Mouse (Mus musculus) olfactory bulb, adult 2 months (tissue): ENCODE data around the gene Uchl1. TPM values are rescaled to one million over a fixed set of nuclear protein-coding genes. Genes with fewer than 3 reads are reported as not detected.

ENCODE experiments used
- H3K27ac ChIP-seq: fragments of 200-500 bp; 2 replicates; pipeline ENCODE4 v1.5.1; 2012; ENCODE audit warnings: low read depth, low read length; ENCODE audit not compliant: insufficient read depth
- H3K4me1 ChIP-seq: fragments of 200-500 bp; 2 replicates; pipeline ENCODE4 v1.6.1; 2012; ENCODE audit warnings: low read length; ENCODE audit not compliant: control insufficient read depth, insufficient read depth
- H3K4me3 ChIP-seq: fragments of 200-500 bp; 2 replicates; pipeline ENCODE4 v1.5.1; 2012; ENCODE audit warnings: mild to moderate bottlenecking, low read depth, low read length, moderate library complexity; ENCODE audit not compliant: insufficient read depth
- CTCF ChIP-seq: fragments of 200-500 bp; IDR thresholded peaks from 2 replicates; pipeline ENCODE4 v1.5.1; 2012; ENCODE audit warnings: low read depth, mild to moderate bottlenecking, low read length, moderate library complexity; ENCODE audit not compliant: insufficient read depth
- POLR2A ChIP-seq: fragments of 200-500 bp; IDR thresholded peaks from 2 replicates; pipeline ENCODE4 v1.6.1; 2012; ENCODE audit warnings: mild to moderate bottlenecking, low read depth, low read length, moderate library complexity; ENCODE audit not compliant: insufficient read depth
- WGBS: fragments of 180-500 bp; shearing (Covaris S2); methylation state at CpG from one replicate; pipeline ENCODE4 v1.1.7; 2018; 5-methylcytosine and 5-hydroxymethylcytosine counted together
- polyA plus RNA-seq: library from polyadenylated mRNA; stranded (reverse); fragments of >200 nt; gene quantifications from 2 replicates; pipeline ENCODE4 v1.2.4, GENCODE M21; 2012; ENCODE audit warnings: low replicate concordance; ENCODE audit not compliant: missing spikeins, insufficient read depth, insufficient read length

Uchl1 gene
- polyA plus RNA-seq, 1 experiment: not detected

- Histone ChIP-seq H3K27ac (no peak overlapping the region), H3K4me3 (no peak overlapping the region), H3K4me1 (no peaks in the 10 kb centered on the region)
- no peak for TF ChIP-seq POLR2A
- no peak for TF ChIP-seq CTCF
- WGBS: 57% methylated on average over 5 of the region's 5 CpGs
Observed at GRCm38 (mm10) chr5:66720921-66721320, 45.0 kb downstream of the Uchl1 start.

- WGBS: 86% methylated on average over 9 of the region's 9 CpGs
- no peak overlapping the region for H3K27ac ChIP-seq
- H3K4me3 ChIP-seq: no peak overlapping the region
- TF ChIP-seq CTCF (no peak), POLR2A (no peak)
- H3K4me1 ChIP-seq: no peaks in the 10 kb centered on the region
Observed at GRCm38 (mm10) chr5:66722586-66722985, 46.7 kb downstream of the Uchl1 start.

DNA sequence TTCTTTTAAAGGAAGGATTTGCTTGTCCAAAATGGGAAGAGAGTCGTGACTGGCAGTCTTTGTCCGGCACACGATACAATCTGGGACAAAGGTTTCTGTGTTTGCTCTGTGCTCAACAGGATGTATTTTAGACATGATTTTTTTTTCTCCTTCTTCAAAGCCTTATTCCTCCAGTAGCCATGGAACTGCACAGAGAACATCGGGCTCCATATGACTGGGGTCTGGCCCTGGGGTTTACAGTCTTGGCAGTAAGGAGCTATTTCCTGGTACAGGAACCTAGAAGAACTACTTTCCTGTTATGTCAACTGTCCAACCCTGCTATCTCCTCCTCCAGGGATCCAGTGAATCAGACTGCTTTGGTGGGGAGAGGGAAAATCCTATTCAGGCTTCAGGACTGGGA is 47.1 kb downstream of the Uchl1 start:
- H3K27ac ChIP-seq: no peak overlapping the region
- WGBS: 62% methylated on average over 4 of the region's 4 CpGs
- TF ChIP-seq POLR2A (no peak), CTCF (no peak)
- H3K4me1 ChIP-seq: no peaks in the 10 kb centered on the region
- H3K4me3 ChIP-seq: no peak overlapping the region

DNA sequence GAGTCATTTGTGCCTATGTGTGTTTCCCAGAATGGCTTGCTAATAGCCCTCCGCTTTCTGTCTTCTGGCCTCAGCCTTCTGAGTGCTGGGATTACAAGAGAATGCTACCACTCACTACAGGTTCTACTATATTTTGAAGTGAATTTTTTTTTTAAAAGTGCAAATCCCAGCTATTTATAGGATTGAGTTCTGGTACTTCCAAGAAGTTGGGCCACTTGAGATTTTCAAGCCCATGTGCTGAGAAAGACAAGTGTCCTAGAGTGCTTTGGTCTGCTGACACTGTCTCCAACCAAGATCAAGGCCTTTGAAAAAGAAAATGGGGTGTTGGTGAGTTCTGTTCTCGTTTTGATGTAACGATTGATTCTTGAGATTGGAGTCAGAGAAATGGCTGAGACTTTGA is 47.7 kb downstream of the Uchl1 start:
- no peak for TF ChIP-seq POLR2A
- TF ChIP-seq CTCF: no peak
- Histone ChIP-seq H3K27ac (no peak overlapping the region), H3K4me3 (no peak overlapping the region), H3K4me1 (no peaks in the 10 kb centered on the region)
- 86% methylated on average over 3 of the region's 3 CpGs for WGBS

DNA sequence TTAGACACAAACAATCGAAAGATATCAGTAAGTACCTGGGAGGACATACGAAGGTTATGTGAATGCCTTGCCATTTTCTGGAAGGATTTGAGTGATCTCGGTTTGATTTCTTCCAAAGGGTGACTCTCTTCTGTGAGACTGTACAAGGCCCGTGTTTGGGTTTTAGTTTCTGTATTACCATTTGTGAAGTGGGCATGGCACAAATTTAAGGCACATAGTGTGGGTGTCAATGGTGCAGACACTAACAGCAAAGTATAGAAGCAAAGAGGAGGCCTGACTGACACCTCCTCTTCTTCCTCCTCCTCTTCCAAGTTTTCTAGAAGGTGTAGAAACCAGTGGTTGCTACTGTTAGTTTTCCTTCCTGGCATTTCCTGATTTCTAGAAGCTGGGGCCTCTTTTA is 53.4 kb downstream of the Uchl1 start:
- Histone ChIP-seq H3K4me1 (no peaks in the 10 kb centered on the region), H3K4me3 (no peak overlapping the region), H3K27ac (no peak overlapping the region)
- TF ChIP-seq CTCF (no peak), POLR2A (no peak)
- WGBS: 93% methylated on average over 4 of the region's 4 CpGs

DNA sequence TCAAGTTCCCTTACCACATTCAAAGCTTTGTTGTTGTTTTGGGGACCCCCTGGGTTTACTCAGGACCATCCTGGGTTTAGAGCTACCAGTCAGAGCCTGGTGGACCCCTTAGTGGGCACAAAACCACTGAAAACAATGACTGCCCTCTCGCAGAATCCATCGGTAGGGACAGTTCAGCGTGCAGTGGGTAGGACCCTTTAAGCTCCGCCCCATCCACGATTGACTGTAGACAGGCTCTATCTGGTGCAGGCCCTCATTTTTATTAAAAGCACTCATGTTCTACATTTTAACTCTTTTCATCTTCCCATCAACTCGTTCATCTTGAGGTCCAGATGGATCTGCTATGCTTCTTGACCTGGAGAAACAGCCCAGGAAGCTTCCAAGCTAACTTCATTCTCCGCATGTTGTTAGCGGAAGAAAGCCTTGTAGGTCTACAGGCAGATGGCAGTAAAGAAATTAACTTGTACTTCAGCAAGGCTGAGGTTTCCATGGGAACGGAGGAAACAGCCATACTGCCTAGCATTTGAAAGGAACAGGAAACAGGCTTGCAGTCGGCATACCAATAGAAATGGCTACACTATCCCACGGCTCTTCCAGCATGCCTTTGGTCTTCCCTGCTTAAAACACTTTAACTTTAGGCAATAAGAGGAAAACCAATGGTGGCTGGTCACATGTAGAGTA is 54.9 kb downstream of the Uchl1 start:
- TF ChIP-seq CTCF (no peak), POLR2A (no peak)
- no peaks in the 10 kb centered on the region for H3K4me1 ChIP-seq
- H3K27ac ChIP-seq: no peak overlapping the region
- WGBS: 29% methylated on average over 11 of the region's 11 CpGs
- H3K4me3 ChIP-seq: no peak overlapping the region

- TF ChIP-seq POLR2A: no peak
- TF ChIP-seq CTCF: no peak
- whole genome bisulfite sequencing: 47% methylated on average over 1 of the region's 1 CpGs
- Histone ChIP-seq H3K27ac (no peak overlapping the region), H3K4me3 (no peak overlapping the region), H3K4me1 (no peaks in the 10 kb centered on the region)
Observed at GRCm38 (mm10) chr5:66731302-66731697, 55.4 kb downstream of the Uchl1 start.

DNA sequence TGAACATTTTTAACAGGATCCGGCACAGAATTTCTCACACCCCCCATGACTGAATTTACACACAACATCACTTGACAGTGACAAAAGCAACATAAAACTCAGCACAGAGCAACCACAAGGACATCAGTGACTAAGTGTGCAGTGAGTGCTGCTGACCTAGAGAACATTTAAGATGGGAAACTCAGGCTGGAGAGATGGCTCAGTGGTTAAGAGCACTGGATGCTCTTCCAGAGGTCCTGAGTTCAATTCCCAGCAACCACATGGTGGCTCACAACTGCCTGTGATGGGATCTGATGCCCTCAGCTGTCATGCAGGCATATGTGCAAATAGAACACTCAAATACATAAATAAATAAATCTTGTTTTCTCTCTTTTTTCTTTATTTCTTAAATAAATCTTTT is 57.7 kb downstream of the Uchl1 start:
- H3K27ac ChIP-seq: no peak overlapping the region
- no peak for TF ChIP-seq CTCF
- no peak for TF ChIP-seq POLR2A
- WGBS: 100% methylated on average over 1 of the region's 1 CpGs

More for the DNA sequence above, 57.7 kb downstream of the Uchl1 start:
- H3K4me3 ChIP-seq: no peak overlapping the region
- H3K4me1 ChIP-seq: no peaks in the 10 kb centered on the region

Other genes starting within 250 kb of the Uchl1 start
- gene Apbb2, start 57.3 kb upstream of the Uchl1 start, polyA plus RNA-seq: not detected in 2 replicates
- not detected in 2 replicates for gene Limch1, start 69.7 kb downstream of the Uchl1 start, polyA plus RNA-seq